Mouse (Mus musculus): ENCODE measurements around the gene Maff. TPM values are rescaled to one million over a fixed set of nuclear protein-coding genes. Genes with fewer than 3 reads are reported as not detected.

Maff gene
- polyA plus RNA-seq, 1 experiment from 2014 or later = 1.7 TPM

GRCm38 (mm10) chr15:79352479-79352878 lies 6.1 kb downstream of the Maff start:
- Histone ChIP-seq H3K27ac (replicated peaks) (no peak overlapping the region), H3K9me3 (no peaks in the 10 kb centered on the region), H3K4me1 (peaks cover 52% of the 10 kb centered on the region), H3K4me3 (no peak overlapping the region), H3K9ac (no peak overlapping the region), H3K27me3 (replicated peaks) (no peaks in the 10 kb centered on the region), H3K4me2 (no peak overlapping the region), H3K36me3 (no peaks in the 10 kb centered on the region)
- no peak for ATAC-seq (ENCODE audit: extremely low read depth, insufficient number of reproducible peaks, low FRiP score, low TSS enrichment)
- WGBS = 75% methylated on average over 6 of the region's 6 CpGs

- WGBS = 81% methylated on average over 5 of the region's 5 CpGs
- Histone ChIP-seq H3K27ac (replicated peaks) (no peak overlapping the region), H3K9ac (no peak overlapping the region), H3K27me3 (replicated peaks) (no peaks in the 10 kb centered on the region), H3K4me2 (no peak overlapping the region), H3K4me3 (no peak overlapping the region), H3K4me1 (peaks cover 58% of the 10 kb centered on the region), H3K36me3 (no peaks in the 10 kb centered on the region), H3K9me3 (no peaks in the 10 kb centered on the region)
- no peak for ATAC-seq (ENCODE audit: extremely low read depth, insufficient number of reproducible peaks, low FRiP score, low TSS enrichment)
Observed at GRCm38 (mm10) chr15:79353690-79354305, 7.4 kb downstream of the Maff start.

- no peak for ATAC-seq (ENCODE audit: extremely low read depth, insufficient number of reproducible peaks, low FRiP score, low TSS enrichment)
- no peaks in the 10 kb centered on the region for H3K36me3 ChIP-seq
- H3K4me2 ChIP-seq = no peak overlapping the region
- H3K9me3 ChIP-seq = no peaks in the 10 kb centered on the region
- H3K4me1 ChIP-seq = peaks cover 60% of the 10 kb centered on the region
- H3K27me3 ChIP-seq (replicated peaks) = no peaks in the 10 kb centered on the region
- no peak overlapping the region for H3K27ac ChIP-seq (replicated peaks)
- WGBS = 64% methylated on average over 4 of the region's 4 CpGs
- H3K9ac ChIP-seq = no peak overlapping the region
- H3K4me3 ChIP-seq = no peak overlapping the region
Observed at GRCm38 (mm10) chr15:79354619-79355018, 8.2 kb downstream of the Maff start.

GRCm38 (mm10) chr15:79356481-79356880 lies 10.1 kb downstream of the Maff start:
- WGBS = 63% methylated on average over 8 of the region's 8 CpGs
- H3K4me1 ChIP-seq = peaks cover 70% of the 10 kb centered on the region

GRCm38 (mm10) chr15:79357036-79357911 lies 10.9 kb downstream of the Maff start:
- H3K4me3 ChIP-seq = peak overlapping the region; percentile 56
- peak overlapping the region; percentile 81 for H3K9ac ChIP-seq
- peak overlapping the region; percentile 96 for H3K4me2 ChIP-seq
- H3K4me1 ChIP-seq = peaks cover 68% of the 10 kb centered on the region
- H3K36me3 ChIP-seq = peaks cover 14% of the 10 kb centered on the region
- WGBS = under 1% methylated on average over 76 of the region's 77 CpGs
- peak; percentile 76 for ATAC-seq (ENCODE audit: extremely low read depth, insufficient number of reproducible peaks, low FRiP score, low TSS enrichment)
- H3K9me3 ChIP-seq = no peaks in the 10 kb centered on the region
- peak overlapping the region; percentile 77 for H3K27ac ChIP-seq (replicated peaks)
- no peaks in the 10 kb centered on the region for H3K27me3 ChIP-seq (replicated peaks)

More at GRCm38 (mm10) chr15:79356481-79356880, 10.1 kb downstream of the Maff start:
- no peaks in the 10 kb centered on the region for H3K9me3 ChIP-seq
- H3K9ac ChIP-seq = peak overlapping the region; percentile 81
- peak overlapping the region; percentile 96 for H3K4me2 ChIP-seq
- no peak overlapping the region for H3K27ac ChIP-seq (replicated peaks)
- H3K36me3 ChIP-seq = peaks cover 6% of the 10 kb centered on the region
- peak overlapping the region; percentile 56 for H3K4me3 ChIP-seq
- no peak for ATAC-seq (ENCODE audit: extremely low read depth, insufficient number of reproducible peaks, low FRiP score, low TSS enrichment)
- H3K27me3 ChIP-seq (replicated peaks) = no peaks in the 10 kb centered on the region

GRCm38 (mm10) chr15:79357974-79358690 lies 11.7 kb downstream of the Maff start:
- no peaks in the 10 kb centered on the region for H3K27me3 ChIP-seq (replicated peaks)
- H3K36me3 ChIP-seq = peaks cover 23% of the 10 kb centered on the region
- peak overlapping the region; percentile 96 for H3K4me2 ChIP-seq
- H3K9ac ChIP-seq = 0 out of 2 replicates have a peak overlapping the region, but pooled peaks have one; percentile 28
- peak overlapping the region; percentile 56 for H3K4me3 ChIP-seq
- peaks cover 64% of the 10 kb centered on the region for H3K4me1 ChIP-seq
- 39% methylated on average over 12 of the region's 12 CpGs for WGBS
- ATAC-seq (ENCODE audit: extremely low read depth, insufficient number of reproducible peaks, low FRiP score, low TSS enrichment) = no peak
- no peaks in the 10 kb centered on the region for H3K9me3 ChIP-seq
- peak overlapping the region; percentile 77 for H3K27ac ChIP-seq (replicated peaks)

GRCm38 (mm10) chr15:79359954-79360353 lies 13.5 kb downstream of the Maff start:
- Histone ChIP-seq H3K4me1 (peaks cover 75% of the 10 kb centered on the region), H3K4me2 (peak overlapping the region; percentile 35), H3K27ac (replicated peaks) (peak overlapping the region; percentile 73), H3K9me3 (no peaks in the 10 kb centered on the region), H3K4me3 (no peak overlapping the region), H3K27me3 (replicated peaks) (no peaks in the 10 kb centered on the region), H3K36me3 (peaks cover 41% of the 10 kb centered on the region), H3K9ac (peak overlapping the region; percentile 3; the same call in 1 of the 2 replicates)
- 6% methylated on average over 6 of the region's 6 CpGs for WGBS
- ATAC-seq (ENCODE audit: extremely low read depth, insufficient number of reproducible peaks, low FRiP score, low TSS enrichment) = no peak

- WGBS = 25% methylated on average over 7 of the region's 7 CpGs
- Histone ChIP-seq H3K9ac (peak overlapping the region; percentile 3; the same call in 1 of the 2 replicates), H3K4me1 (peaks cover 75% of the 10 kb centered on the region), H3K9me3 (no peaks in the 10 kb centered on the region), H3K4me2 (peak overlapping the region; percentile 35), H3K27ac (replicated peaks) (peak overlapping the region; percentile 73), H3K27me3 (replicated peaks) (no peaks in the 10 kb centered on the region), H3K4me3 (no peak overlapping the region), H3K36me3 (peaks cover 45% of the 10 kb centered on the region)
- no peak for ATAC-seq (ENCODE audit: extremely low read depth, insufficient number of reproducible peaks, low FRiP score, low TSS enrichment)
Observed at GRCm38 (mm10) chr15:79360371-79360770, 13.9 kb downstream of the Maff start.

GRCm38 (mm10) chr15:79361023-79361422 lies 14.6 kb downstream of the Maff start:
- Histone ChIP-seq H3K4me2 (no peak overlapping the region), H3K27ac (replicated peaks) (peak overlapping the region; percentile 73), H3K9ac (peak overlapping the region; percentile 41; the same call in 1 of the 2 replicates), H3K36me3 (peaks cover 52% of the 10 kb centered on the region), H3K4me1 (peaks cover 71% of the 10 kb centered on the region), H3K9me3 (no peaks in the 10 kb centered on the region), H3K27me3 (replicated peaks) (no peaks in the 10 kb centered on the region), H3K4me3 (no peak overlapping the region)
- ATAC-seq (ENCODE audit: extremely low read depth, insufficient number of reproducible peaks, low FRiP score, low TSS enrichment) = no peak
- 25% methylated on average over 4 of the region's 4 CpGs for WGBS

- Histone ChIP-seq H3K36me3 (peaks cover 83% of the 10 kb centered on the region), H3K4me1 (peaks cover 57% of the 10 kb centered on the region), H3K9me3 (no peaks in the 10 kb centered on the region), H3K9ac (peak overlapping the region; percentile 56), H3K27me3 (replicated peaks) (no peaks in the 10 kb centered on the region), H3K27ac (replicated peaks) (peak overlapping the region; percentile 2; the same call in 1 of the 2 replicates), H3K4me3 (no peak overlapping the region), H3K4me2 (no peak overlapping the region)
- ATAC-seq (ENCODE audit: extremely low read depth, insufficient number of reproducible peaks, low FRiP score, low TSS enrichment) = no peak
- 56% methylated on average over 6 of the region's 6 CpGs for whole genome bisulfite sequencing
Observed at GRCm38 (mm10) chr15:79364120-79364519, 17.7 kb downstream of the Maff start.

GRCm38 (mm10) chr15:79365068-79365467 lies 18.6 kb downstream of the Maff start:
- H3K4me2 ChIP-seq = no peak overlapping the region
- H3K4me3 ChIP-seq = no peak overlapping the region
- WGBS = 93% methylated on average over 12 of the region's 12 CpGs
- no peak overlapping the region for H3K9ac ChIP-seq
- H3K4me1 ChIP-seq = peaks cover 57% of the 10 kb centered on the region
- no peak overlapping the region for H3K27ac ChIP-seq (replicated peaks)
- H3K36me3 ChIP-seq = peaks cover 92% of the 10 kb centered on the region
- no peaks in the 10 kb centered on the region for H3K27me3 ChIP-seq (replicated peaks)
- no peaks in the 10 kb centered on the region for H3K9me3 ChIP-seq
- no peak for ATAC-seq (ENCODE audit: extremely low read depth, insufficient number of reproducible peaks, low FRiP score, low TSS enrichment)

Data from heart, embryonic 13.5 days (tissue).